Mouse (Mus musculus) left cerebral cortex, adult 9 months (tissue): ENCODE data around the gene Tenm2.

Experiments
- DNase-seq, 2 experiments: peaks; one replicate each; pipeline ENCODE4 v3.0.0; 2022; ENCODE audit warnings: low spot score in 2 of 2

Gene Tenm2

GRCm38 (mm10) chr11:36353252-36353651, 882.5 kb downstream of the Tenm2 start:
- DNase-seq, result no peak

GRCm38 (mm10) chr11:36351752-36352151, 884.0 kb downstream of the Tenm2 start:
- no peak for DNase-seq

GRCm38 (mm10) chr11:36351341-36351740, 884.4 kb downstream of the Tenm2 start:
- DNase-seq, result no peak

- no peak for DNase-seq
Measured at GRCm38 (mm10) chr11:36350264-36350663, 885.5 kb downstream of the Tenm2 start.

GRCm38 (mm10) chr11:36349856-36350255, 885.9 kb downstream of the Tenm2 start:
- no peak for DNase-seq

- DNase-seq, result peak; percentile 26 to 52
Measured at GRCm38 (mm10) chr11:36341799-36342198, 894.0 kb downstream of the Tenm2 start.

- no peak for DNase-seq
Measured at GRCm38 (mm10) chr11:36338424-36338823, 897.3 kb downstream of the Tenm2 start.

- peak in 1 of 2 experiments; percentile 34 for DNase-seq
Measured at GRCm38 (mm10) chr11:36337063-36337462, 898.7 kb downstream of the Tenm2 start.

GRCm38 (mm10) chr11:36335147-36335546, 900.6 kb downstream of the Tenm2 start:
- no peak for DNase-seq

- DNase-seq, result no peak
Measured at GRCm38 (mm10) chr11:36334100-36334735, 901.5 kb downstream of the Tenm2 start.

GRCm38 (mm10) chr11:36332222-36332621, 903.5 kb downstream of the Tenm2 start:
- DNase-seq, result no peak

GRCm38 (mm10) chr11:36331408-36332178, 904.2 kb downstream of the Tenm2 start:
- no peak for DNase-seq

- no peak for DNase-seq
Measured at GRCm38 (mm10) chr11:36327243-36327642, 908.5 kb downstream of the Tenm2 start.

- DNase-seq, result no peak
Measured at GRCm38 (mm10) chr11:36309317-36309716, 926.4 kb downstream of the Tenm2 start.

GRCm38 (mm10) chr11:36307276-36307675, 928.5 kb downstream of the Tenm2 start:
- peak in 1 of 2 experiments; percentile 59 for DNase-seq

GRCm38 (mm10) chr11:36305348-36305950, 930.3 kb downstream of the Tenm2 start:
- no peak for DNase-seq

GRCm38 (mm10) chr11:36302913-36303371, 932.8 kb downstream of the Tenm2 start:
- DNase-seq, result no peak

- no peak for DNase-seq
Measured at GRCm38 (mm10) chr11:36302096-36302495, 933.7 kb downstream of the Tenm2 start.

GRCm38 (mm10) chr11:36296568-36296967, 939.2 kb downstream of the Tenm2 start:
- DNase-seq, result peak in 1 of 2 experiments; percentile 17

- no peak for DNase-seq
Measured at GRCm38 (mm10) chr11:36292206-36292605, 943.6 kb downstream of the Tenm2 start.

GRCm38 (mm10) chr11:36286246-36286645, 949.5 kb downstream of the Tenm2 start:
- no peak for DNase-seq

GRCm38 (mm10) chr11:36280533-36280932, 955.2 kb downstream of the Tenm2 start:
- DNase-seq, result no peak

- no peak for DNase-seq
Measured at GRCm38 (mm10) chr11:36277903-36278215, 957.9 kb downstream of the Tenm2 start.
